Mouse (Mus musculus) limb, embryonic 12.5 days (tissue): ENCODE results near the gene Cyp27b1. TPM values are rescaled to one million over a fixed set of nuclear protein-coding genes. Genes with fewer than 3 reads are reported as not detected.

ENCODE experiments used
- ATAC-seq: fragments of 200-750 bp; cut with Nextera tagmentation; 2 replicates; pipeline ENCODE4 v1.8.0; 2017; ENCODE audit warnings: low read depth, moderate TSS enrichment; ENCODE audit not compliant: insufficient number of reproducible peaks, insufficient read depth, low FRiP score, low TSS enrichment
- H3K27ac ChIP-seq: fragments of 300-500 bp; sonication (generic); 2 replicates; pipeline ENCODE4 v1.5.1; 2016; ENCODE audit warnings: mild to moderate bottlenecking, moderate library complexity
- H3K27me3 ChIP-seq: fragments of 300-500 bp; sonication (generic); 2 replicates; pipeline ENCODE4 v1.6.1; 2016; ENCODE audit warnings: mild to moderate bottlenecking, moderate library complexity
- H3K36me3 ChIP-seq: fragments of 300-500 bp; sonication (generic); 2 replicates; pipeline ENCODE4 v1.6.1; 2016; ENCODE audit warnings: mild to moderate bottlenecking, moderate library complexity
- H3K4me1 ChIP-seq: fragments of 300-500 bp; sonication (generic); replicated peaks from 2 replicates; pipeline ENCODE4 v1.6.1; 2016
- H3K4me2 ChIP-seq: fragments of 300-500 bp; sonication (generic); 2 replicates; pipeline ENCODE4 v1.6.1; 2016; ENCODE audit warnings: mild to moderate bottlenecking, moderate library complexity
- H3K4me3 ChIP-seq: fragments of 300-500 bp; sonication (generic); replicated peaks from 2 replicates; pipeline ENCODE4 v1.5.1; 2016; ENCODE audit warnings: mild to moderate bottlenecking
- H3K9ac ChIP-seq: fragments of 300-500 bp; sonication (generic); replicated peaks from 2 replicates; pipeline ENCODE4 v1.6.1; 2016; ENCODE audit warnings: mild to moderate bottlenecking, moderate library complexity
- H3K9me3 ChIP-seq: fragments of 300-500 bp; sonication (generic); 2 replicates; pipeline ENCODE4 v1.6.1; 2016; ENCODE audit warnings: mild to moderate bottlenecking, moderate library complexity
- WGBS: fragments of 180-500 bp; shearing (Covaris S2); methylation state at CpG from one replicate; pipeline ENCODE4 v1.1.7; 2016; 5-methylcytosine and 5-hydroxymethylcytosine counted together
- polyA plus RNA-seq: library from polyadenylated mRNA; unstranded; fragments of >200 nt; fragmentation: Nextera tagmentation; extraction: Ambion mirVana; gene quantifications from 2 replicates; pipeline ENCODE4 v1.2.1, GENCODE M21; 2016

Cyp27b1 gene
- polyA plus RNA-seq, 1 experiment from 2014 or later: 0.16 TPM

- peaks cover 94% of the 10 kb centered on the region for H3K27me3 ChIP-seq
- peak overlapping the region; percentile 54 for H3K4me3 ChIP-seq
- H3K36me3 ChIP-seq: no peaks in the 10 kb centered on the region
- peaks cover 44% of the 10 kb centered on the region for H3K4me1 ChIP-seq
- 2% methylated on average over 48 of the region's 48 CpGs for WGBS
- H3K9ac ChIP-seq: no peak overlapping the region; the same call in 1 of the 2 replicates
- H3K27ac ChIP-seq: no peak overlapping the region
- H3K9me3 ChIP-seq: no peaks in the 10 kb centered on the region
- ATAC-seq: no peak
- peak overlapping the region; percentile 50 for H3K4me2 ChIP-seq
Measured at GRCm38 (mm10) chr10:127080901-127081780, 33.1 kb downstream of the Cyp27b1 start.

DNA sequence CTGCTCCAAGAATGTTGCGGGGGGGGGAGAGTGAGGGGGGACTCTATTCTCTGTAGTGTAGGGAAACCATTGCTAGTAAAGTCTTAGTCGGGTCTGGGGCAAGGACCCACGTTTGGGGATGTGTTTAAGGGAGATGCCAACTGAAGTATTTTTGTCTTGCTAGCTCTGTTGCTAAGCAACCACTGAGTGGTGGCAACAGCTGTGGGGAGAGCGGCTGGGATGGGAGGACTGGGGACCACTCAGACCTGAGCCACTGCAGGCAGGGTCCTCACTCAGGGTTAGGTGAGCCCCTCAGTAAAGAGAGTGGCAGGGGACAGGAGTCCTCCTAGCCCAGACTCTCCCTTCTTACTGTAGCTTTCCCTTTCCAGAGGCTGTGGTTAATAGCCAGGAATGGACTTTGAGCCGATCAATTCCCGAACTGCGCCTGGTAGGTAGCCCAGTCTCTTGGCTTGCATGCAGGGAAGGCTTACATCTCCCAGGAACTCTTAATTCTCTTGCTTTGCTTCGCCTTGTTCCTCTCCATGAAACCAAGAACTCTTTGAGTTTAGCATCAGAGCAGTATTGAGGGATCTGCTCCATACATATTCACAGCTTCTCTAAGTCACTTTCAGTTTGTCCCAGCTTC is 34.1 kb downstream of the Cyp27b1 start:
- Histone ChIP-seq H3K4me1 (peaks cover 44% of the 10 kb centered on the region), H3K4me3 (peak overlapping the region; percentile 54; the same call in 1 of the 2 replicates), H3K9ac (no peak overlapping the region), H3K4me2 (0 out of 2 replicates have a peak overlapping the region, but pooled peaks have one; percentile 50), H3K27ac (no peak overlapping the region), H3K27me3 (peaks cover 94% of the 10 kb centered on the region), H3K36me3 (no peaks in the 10 kb centered on the region), H3K9me3 (no peaks in the 10 kb centered on the region)
- 0 out of 2 replicates have a peak, but pooled peaks have one; percentile 22 for ATAC-seq
- WGBS: 24% methylated on average over 8 of the region's 8 CpGs

DNA sequence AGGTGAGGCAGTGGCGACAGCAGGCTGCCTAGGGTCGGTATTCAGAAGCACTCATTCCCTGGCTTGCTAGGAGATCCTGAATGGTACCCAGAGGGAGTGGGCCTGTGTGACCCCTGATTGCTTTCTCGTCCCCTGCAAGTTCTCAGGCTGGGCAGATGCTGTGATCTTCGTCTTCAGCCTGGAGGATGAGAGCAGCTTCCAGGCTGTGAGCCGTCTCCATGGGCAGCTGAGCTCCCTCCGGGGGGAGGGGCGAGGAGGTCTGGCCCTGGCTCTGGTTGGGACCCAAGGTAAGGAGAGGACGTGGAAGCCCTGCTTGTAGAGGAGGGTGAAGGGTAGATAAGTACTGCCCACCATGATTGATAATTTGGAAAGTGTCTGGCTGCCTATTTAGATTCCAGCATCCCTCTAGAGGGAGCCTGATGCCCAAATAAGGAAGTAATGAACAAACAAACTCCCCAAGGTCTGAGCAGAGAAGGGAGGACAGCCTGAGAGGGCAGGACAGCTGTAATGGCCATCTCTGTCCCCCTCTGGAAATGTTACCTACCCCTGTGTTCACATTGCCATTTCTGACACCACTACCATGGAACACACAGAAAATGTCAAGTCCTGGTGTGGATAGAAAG is 35.4 kb downstream of the Cyp27b1 start:
- Histone ChIP-seq H3K36me3 (no peaks in the 10 kb centered on the region), H3K9ac (no peak overlapping the region), H3K27ac (no peak overlapping the region), H3K4me1 (peaks cover 35% of the 10 kb centered on the region), H3K27me3 (peaks cover 95% of the 10 kb centered on the region), H3K4me3 (no peak overlapping the region), H3K9me3 (no peaks in the 10 kb centered on the region), H3K4me2 (no peak overlapping the region)
- ATAC-seq: no peak
- WGBS: 33% methylated on average over 8 of the region's 8 CpGs

GRCm38 (mm10) chr10:127083915-127084306 is 35.9 kb downstream of the Cyp27b1 start:
- Histone ChIP-seq H3K27me3 (peaks cover 95% of the 10 kb centered on the region), H3K9me3 (no peaks in the 10 kb centered on the region), H3K4me3 (no peak overlapping the region), H3K4me2 (no peak overlapping the region), H3K36me3 (no peaks in the 10 kb centered on the region), H3K27ac (no peak overlapping the region), H3K9ac (no peak overlapping the region), H3K4me1 (peaks cover 33% of the 10 kb centered on the region)
- 47% methylated on average over 5 of the region's 5 CpGs for WGBS
- ATAC-seq: no peak

DNA sequence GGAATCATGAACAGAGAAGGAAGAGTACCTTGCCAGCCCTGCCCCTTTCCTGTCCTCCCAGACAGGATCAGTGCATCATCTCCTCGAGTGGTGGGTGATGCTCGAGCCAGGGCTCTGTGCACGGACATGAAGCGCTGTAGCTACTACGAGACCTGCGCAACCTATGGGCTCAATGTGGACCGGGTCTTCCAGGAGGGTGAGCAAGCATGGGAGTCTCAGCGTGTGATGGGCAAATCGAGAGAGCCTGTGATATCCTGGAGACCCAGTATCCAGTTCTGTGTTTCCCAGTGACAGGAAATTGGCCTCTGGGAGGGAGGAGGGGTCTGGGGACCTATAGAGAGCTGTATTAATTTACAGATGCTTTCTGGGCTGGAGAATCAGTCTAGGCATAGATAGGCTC is 37.0 kb downstream of the Cyp27b1 start:
- ATAC-seq: no peak
- Histone ChIP-seq H3K27me3 (peaks cover 95% of the 10 kb centered on the region), H3K27ac (no peak overlapping the region)

GRCm38 (mm10) chr10:127085633-127086032 is 37.6 kb downstream of the Cyp27b1 start:
- 64% methylated on average over 6 of the region's 6 CpGs for WGBS
- Histone ChIP-seq H3K4me1 (peaks cover 16% of the 10 kb centered on the region), H3K27me3 (peaks cover 95% of the 10 kb centered on the region), H3K4me3 (no peak overlapping the region), H3K27ac (no peak overlapping the region), H3K9me3 (no peaks in the 10 kb centered on the region), H3K4me2 (no peak overlapping the region), H3K36me3 (no peaks in the 10 kb centered on the region), H3K9ac (no peak overlapping the region)
- no peak for ATAC-seq

More for the DNA sequence above, 37.0 kb downstream of the Cyp27b1 start:
- 76% methylated on average over 9 of the region's 9 CpGs for WGBS
- H3K36me3 ChIP-seq: no peaks in the 10 kb centered on the region
- no peaks in the 10 kb centered on the region for H3K9me3 ChIP-seq
- H3K4me1 ChIP-seq: peaks cover 21% of the 10 kb centered on the region
- H3K9ac ChIP-seq: no peak overlapping the region
- H3K4me3 ChIP-seq: no peak overlapping the region
- no peak overlapping the region for H3K4me2 ChIP-seq

GRCm38 (mm10) chr10:127090560-127091411 is 42.7 kb downstream of the Cyp27b1 start:
- 0 out of 2 replicates have a peak, but pooled peaks have one; percentile 16 for ATAC-seq
- Histone ChIP-seq H3K27ac (no peak overlapping the region), H3K9ac (no peak overlapping the region), H3K4me3 (peak overlapping the region; percentile 27), H3K4me1 (peaks cover 13% of the 10 kb centered on the region), H3K4me2 (peak overlapping the region; percentile 35; the same call in 1 of the 2 replicates), H3K9me3 (no peaks in the 10 kb centered on the region), H3K36me3 (peaks cover 10% of the 10 kb centered on the region), H3K27me3 (peaks cover 82% of the 10 kb centered on the region)
- WGBS: 10% methylated on average over 57 of the region's 57 CpGs

DNA sequence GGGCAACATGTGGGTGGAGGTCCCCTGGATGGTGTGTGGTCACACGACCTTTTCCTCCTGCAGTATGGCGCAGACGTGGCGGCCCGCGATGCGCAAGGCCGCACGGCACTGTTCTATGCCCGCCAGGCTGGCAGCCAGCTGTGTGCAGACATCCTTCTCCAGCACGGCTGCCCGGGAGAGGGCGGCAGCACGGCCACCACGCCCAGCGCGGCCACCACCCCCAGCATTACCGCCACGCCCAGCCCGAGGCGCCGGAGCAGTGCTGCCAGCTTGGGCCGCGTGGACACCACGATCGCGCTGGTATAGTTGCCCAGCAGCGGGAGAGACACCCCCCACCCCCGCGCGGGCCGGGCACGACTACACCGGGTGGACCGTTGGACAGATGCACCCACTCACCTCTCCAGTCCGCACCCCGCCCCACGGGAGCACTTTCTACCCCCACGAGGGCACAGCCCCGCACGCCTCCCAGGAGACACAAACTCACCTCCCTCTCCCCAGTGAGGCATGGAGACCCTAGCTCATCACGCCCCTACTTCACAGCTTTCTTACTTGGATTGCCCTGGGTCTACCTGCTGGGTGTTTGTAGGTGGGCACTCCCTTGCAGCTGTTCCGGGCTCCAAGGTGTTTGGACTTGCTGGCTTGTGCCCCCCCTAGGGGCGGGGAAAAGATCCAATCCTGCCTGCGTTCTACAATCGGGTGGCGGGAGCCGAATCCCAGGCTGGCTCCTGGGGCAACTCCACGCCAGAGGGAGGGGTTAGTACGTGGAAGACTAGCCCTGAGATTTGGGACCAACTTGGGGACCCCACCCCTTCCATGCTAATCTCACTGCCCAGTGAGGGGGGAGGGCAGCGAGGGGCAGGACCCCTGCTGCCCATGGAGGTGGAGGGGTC is 43.7 kb downstream of the Cyp27b1 start:
- ATAC-seq: no peak; the same call in 1 of the 2 replicates
- Histone ChIP-seq H3K36me3 (peaks cover 19% of the 10 kb centered on the region), H3K27ac (no peak overlapping the region), H3K9ac (no peak overlapping the region), H3K27me3 (peaks cover 76% of the 10 kb centered on the region), H3K4me2 (peak overlapping the region; percentile 35), H3K9me3 (no peaks in the 10 kb centered on the region), H3K4me3 (peak overlapping the region; percentile 27), H3K4me1 (peaks cover 13% of the 10 kb centered on the region)
- 10% methylated on average over 49 of the region's 51 CpGs for WGBS

DNA sequence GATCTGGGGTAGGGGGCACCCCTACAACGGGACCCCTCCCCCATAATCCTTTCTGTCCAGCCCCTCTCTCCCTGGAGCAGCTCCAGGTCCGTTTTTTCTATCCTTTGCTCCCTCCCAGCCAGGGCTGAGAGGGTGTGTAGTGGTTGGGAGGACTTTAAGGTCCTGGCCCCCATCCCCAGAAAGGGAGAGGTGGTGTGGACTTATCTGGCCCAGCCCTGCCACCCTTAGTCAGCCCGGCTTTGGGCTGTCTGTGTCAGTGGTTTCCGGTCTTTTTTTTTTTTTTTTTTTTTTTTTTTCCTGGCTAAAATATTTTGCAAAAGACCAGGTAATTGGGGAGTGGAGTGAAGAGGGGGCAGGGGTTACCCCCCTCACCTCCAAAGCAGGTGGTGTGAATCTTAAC is 44.7 kb downstream of the Cyp27b1 start:
- WGBS: 53% methylated on average over 4 of the region's 4 CpGs
- Histone ChIP-seq H3K27ac (no peak overlapping the region), H3K9me3 (no peaks in the 10 kb centered on the region), H3K4me2 (no peak overlapping the region), H3K9ac (no peak overlapping the region), H3K27me3 (peaks cover 66% of the 10 kb centered on the region), H3K36me3 (peaks cover 29% of the 10 kb centered on the region), H3K4me1 (peaks cover 13% of the 10 kb centered on the region), H3K4me3 (no peak overlapping the region)
- ATAC-seq: no peak

- WGBS: 68% methylated on average over 7 of the region's 7 CpGs
- peaks cover 49% of the 10 kb centered on the region for H3K27me3 ChIP-seq
- ATAC-seq: no peak
- H3K36me3 ChIP-seq: peaks cover 46% of the 10 kb centered on the region
- no peak overlapping the region for H3K9ac ChIP-seq
- H3K4me3 ChIP-seq: no peak overlapping the region
- H3K27ac ChIP-seq: no peak overlapping the region
- H3K4me1 ChIP-seq: peaks cover 13% of the 10 kb centered on the region
- H3K4me2 ChIP-seq: no peak overlapping the region
- no peaks in the 10 kb centered on the region for H3K9me3 ChIP-seq
Measured at GRCm38 (mm10) chr10:127094382-127094802, 46.3 kb downstream of the Cyp27b1 start.
